Mouse (Mus musculus) forebrain, postnatal 0 days (tissue): ENCODE measurements at regions not wholly inside any gene's neighbourhood (a gene's known extent, or its start where the extent isn't known, plus 50 kb on each side); places are given as distances from the start of the nearest gene placed in this dataset.
"Not testable (repeated sequence)": the region's sequence is repeated elsewhere in the genome, so short reads cannot be mapped to it uniquely, and the experiment has no call there.

Experiments
- ATAC-seq: fragments of 200-750 bp; cut with Nextera tagmentation; 2 replicates; pipeline ENCODE4 v1.8.0; 2017; ENCODE audit warnings: mild to moderate bottlenecking, moderate library complexity
- DNase-seq: peaks from one replicate; pipeline ENCODE4 v3.0.0-alpha.2; 2015
- H3K27ac ChIP-seq: fragments of 300-500 bp; sonication (generic); 2 replicates; pipeline ENCODE4 v1.5.1; 2014; ENCODE audit warnings: low read depth, mild to moderate bottlenecking, antibody characterized with exemption, low read length, moderate library complexity, mixed read lengths
- H3K27me3 ChIP-seq: fragments of 300-500 bp; sonication (generic); 2 replicates; pipeline ENCODE4 v1.6.1; 2014; ENCODE audit warnings: mild to moderate bottlenecking, low read length, mixed read lengths; ENCODE audit not compliant: insufficient read depth
- H3K36me3 ChIP-seq: fragments of 300-500 bp; sonication (generic); 2 replicates; pipeline ENCODE4 v1.6.1; 2014; ENCODE audit warnings: mild to moderate bottlenecking, moderate library complexity; ENCODE audit not compliant: insufficient read depth
- H3K4me1 ChIP-seq: fragments of 300-500 bp; sonication (generic); 2 replicates; pipeline ENCODE4 v1.6.1; 2014; ENCODE audit warnings: antibody characterized with exemption; ENCODE audit not compliant: insufficient read depth
- H3K4me2 ChIP-seq: fragments of 300-500 bp; sonication (generic); 2 replicates; pipeline ENCODE4 v1.6.1; 2014; ENCODE audit warnings: low read depth, mild to moderate bottlenecking, moderate library complexity
- H3K4me3 ChIP-seq: fragments of 300-500 bp; sonication (generic); 2 replicates; pipeline ENCODE4 v1.5.1; 2014; ENCODE audit warnings: low read depth, low read length, mixed read lengths
- H3K9ac ChIP-seq: fragments of 300-500 bp; sonication (generic); 2 replicates; pipeline ENCODE4 v1.6.1; 2014; ENCODE audit warnings: mild to moderate bottlenecking
- H3K9me3 ChIP-seq: fragments of 300-500 bp; sonication (generic); 2 replicates; pipeline ENCODE4 v1.6.1; 2016; ENCODE audit warnings: low read length
- CTCF ChIP-seq: sonication (generic); IDR thresholded peaks from 2 replicates; pipeline ENCODE4 v1.5.1; 2016; ENCODE audit warnings: antibody characterized with exemption, control low read depth, low read depth
- WGBS: fragments of 180-500 bp; shearing (Covaris S2); extraction: QIAGEN DNeasy Blood & Tissue Kit; methylation state at CpG from one replicate; pipeline ENCODE4 v1.1.7; 2014; 5-methylcytosine and 5-hydroxymethylcytosine counted together

DNA sequence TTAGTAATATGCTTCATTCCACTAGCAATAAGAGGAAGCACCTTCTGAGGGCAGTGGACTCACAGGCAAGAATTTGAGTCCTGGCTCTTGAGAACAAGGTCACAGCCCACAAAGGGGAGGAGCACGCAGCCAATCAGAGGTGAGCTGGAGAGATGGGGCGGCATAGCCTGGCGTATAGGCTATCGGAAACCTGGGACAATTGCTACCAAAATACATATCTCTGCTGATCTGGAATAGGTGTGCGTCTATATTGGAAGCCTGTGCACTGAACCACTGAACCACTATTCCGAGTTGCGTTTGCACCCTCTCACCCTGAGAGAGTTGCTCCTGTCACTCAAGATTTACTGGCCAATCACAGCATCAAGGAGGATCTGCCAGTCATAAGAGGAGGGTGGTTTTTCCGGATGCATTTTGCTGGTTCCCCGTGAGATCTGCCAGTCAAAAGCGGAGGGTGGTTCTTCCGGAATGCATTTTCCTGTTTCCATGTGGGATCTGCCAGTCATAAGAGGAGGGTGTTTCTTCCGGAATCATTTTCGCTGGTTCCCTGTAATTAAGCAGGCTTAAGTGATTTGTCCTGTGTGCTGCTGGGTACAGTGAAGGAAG is 80.1 kb upstream of the Riok2 start:
- not testable (repeated sequence) for H3K4me1 ChIP-seq, H3K36me3 ChIP-seq, H3K27me3 ChIP-seq, H3K9me3 ChIP-seq
- peak overlapping the region; percentile 54; the same call in 1 of the 2 replicates for H3K27ac ChIP-seq
- peak overlapping the region; percentile 43 for H3K4me2 ChIP-seq
- under 1% methylated on average over 13 of the region's 13 CpGs for WGBS
- peak overlapping the region; percentile 32; the same call in 1 of the 2 replicates for H3K9ac ChIP-seq
- TF ChIP-seq CTCF: peak; percentile 29; the same call in 1 of the 2 replicates
- peak overlapping the region; percentile 39 for H3K4me3 ChIP-seq
- peak; percentile 100 for ATAC-seq
- DNase-seq: peak; percentile 91

DNA sequence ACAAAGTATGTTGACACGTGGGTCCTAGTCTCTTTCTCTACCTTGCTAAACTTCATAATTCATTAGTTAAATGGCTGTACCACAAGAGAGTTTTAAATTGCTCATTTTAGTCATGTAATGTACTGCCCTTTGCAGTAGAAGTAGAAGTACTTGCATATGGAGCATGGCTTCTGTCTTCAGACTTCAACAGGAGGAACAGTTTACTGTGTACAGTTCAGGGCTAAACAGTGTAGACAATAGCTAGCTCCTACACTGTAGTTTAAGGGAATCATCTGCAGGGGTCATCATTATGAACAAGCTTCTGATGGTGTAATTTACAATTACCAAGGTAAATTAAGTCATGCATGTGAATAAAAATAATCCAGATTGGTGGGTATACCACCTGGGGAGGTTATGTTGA is 79.1 kb upstream of the Riok2 start:
- WGBS: 4% methylated on average over 1 of the region's 1 CpGs
- not testable (repeated sequence) for ATAC-seq, H3K36me3 ChIP-seq, DNase-seq, H3K9me3 ChIP-seq, H3K27me3 ChIP-seq, H3K4me1 ChIP-seq, H3K27ac ChIP-seq
- Histone ChIP-seq H3K9ac (0 out of 2 replicates have a peak overlapping the region, but pooled peaks have one; percentile 31), H3K4me2 (peak overlapping the region; percentile 43), H3K4me3 (peak overlapping the region; percentile 39)

DNA sequence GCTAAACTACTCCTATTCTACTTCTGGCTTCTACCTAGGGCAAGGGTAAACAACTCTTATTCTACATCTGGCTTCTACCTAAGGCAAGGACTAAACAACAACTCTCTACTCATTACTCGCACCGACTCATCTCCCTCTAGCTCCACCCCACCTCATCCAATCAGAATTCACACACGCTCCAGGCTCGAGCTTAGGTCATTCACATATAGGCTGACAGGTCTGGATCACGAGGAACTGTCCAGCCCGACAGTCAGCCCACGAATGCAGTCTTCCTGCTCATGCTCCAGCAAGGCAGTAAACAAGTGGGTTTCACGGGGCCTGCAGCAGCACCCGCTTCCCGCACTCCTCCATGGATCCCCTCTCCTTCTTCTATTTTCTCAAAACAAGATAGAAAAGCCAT is 70.6 kb upstream of the Riok2 start:
- not testable (repeated sequence) for ATAC-seq, H3K9ac ChIP-seq, H3K4me2 ChIP-seq, H3K4me1 ChIP-seq, H3K36me3 ChIP-seq, H3K4me3 ChIP-seq, DNase-seq, H3K27me3 ChIP-seq, H3K27ac ChIP-seq
- 0 out of 2 replicates have a peak, but pooled peaks cover 11% of the 10 kb centered on the region for H3K9me3 ChIP-seq
- 94% methylated on average over 10 of the region's 10 CpGs for WGBS
